Mouse (Mus musculus) adipocyte (in vitro differentiated cells): ENCODE measurements at regions not wholly inside any gene's neighbourhood (a gene's known extent, or its start where the extent isn't known, plus 50 kb on each side); places are given as distances from the start of the nearest gene placed in this dataset.

ENCODE experiments used
- DNase-seq: peaks from one replicate; pipeline ENCODE4 v3.0.0-alpha.2; 2016; ENCODE audit warnings: low spot score

DNA sequence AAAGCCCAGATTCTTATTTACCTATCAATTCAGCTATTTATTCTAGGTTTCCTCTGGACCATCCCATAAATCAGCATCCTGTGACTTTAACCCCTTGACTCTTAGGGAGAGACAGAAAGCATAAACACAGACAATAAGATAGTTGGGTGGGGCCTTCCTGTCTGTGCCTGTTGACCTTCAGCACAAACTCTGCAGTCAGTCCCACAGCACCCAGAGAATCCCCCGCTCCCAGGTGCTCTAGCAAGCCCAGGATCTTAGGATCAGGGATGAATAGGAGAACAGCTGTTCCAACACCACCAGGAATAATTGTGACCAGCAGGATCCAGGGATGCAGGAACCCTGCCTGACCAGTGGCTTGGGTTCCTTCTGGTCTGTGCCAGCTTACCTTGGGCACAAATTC is 107.8 kb downstream of the Basp1 start:
- DNase-seq, result no peak

DNA sequence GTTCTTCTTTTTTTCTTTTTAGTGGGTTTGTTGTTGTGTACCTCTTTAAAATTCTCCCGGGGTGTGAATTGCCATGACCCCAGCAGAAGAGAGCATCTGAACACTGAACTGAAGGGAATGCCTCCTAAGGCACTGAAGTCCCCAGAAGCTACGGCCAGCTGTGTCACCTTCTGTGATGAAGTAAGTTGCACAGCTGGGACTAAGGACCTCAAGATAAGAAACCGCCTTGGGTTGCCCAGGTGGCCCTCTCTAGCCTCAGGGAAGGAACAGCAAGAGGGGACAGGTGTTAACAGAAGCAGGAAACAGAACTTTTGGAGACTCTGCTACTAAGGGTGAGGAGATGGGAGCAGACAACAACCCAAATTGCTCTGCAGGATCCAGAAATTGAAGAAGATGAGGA is 110.2 kb downstream of the Basp1 start:
- DNase-seq, result no peak

- DNase-seq, result peak; percentile 70
These were observed 110.8 kb downstream of the Basp1 start for GRCm38 (mm10) chr15:25302671-25303294.

DNA sequence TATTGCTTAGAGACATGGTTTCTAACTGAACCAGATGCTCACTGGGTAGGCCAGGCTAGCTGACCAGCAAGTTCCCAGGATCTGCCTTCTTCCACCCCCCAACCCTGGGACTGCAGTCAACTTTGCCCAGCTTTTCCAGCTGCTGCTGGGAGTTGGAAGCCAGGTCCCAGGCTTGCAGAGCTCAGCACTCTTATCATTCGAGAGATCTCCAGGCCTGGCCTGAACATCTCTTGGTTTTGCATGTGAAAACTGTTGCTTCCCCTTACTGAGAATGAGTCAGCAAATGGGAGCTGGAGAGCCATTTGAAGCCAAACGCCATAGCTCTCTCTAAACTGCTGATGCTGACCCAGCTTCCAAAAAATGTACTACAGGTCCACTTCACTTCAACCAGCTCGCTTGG is 111.8 kb downstream of the Basp1 start:
- DNase-seq, result peak; percentile 69

GRCm38 (mm10) chr15:25297278-25297677 is 116.3 kb downstream of the Basp1 start:
- no peak for DNase-seq

DNA sequence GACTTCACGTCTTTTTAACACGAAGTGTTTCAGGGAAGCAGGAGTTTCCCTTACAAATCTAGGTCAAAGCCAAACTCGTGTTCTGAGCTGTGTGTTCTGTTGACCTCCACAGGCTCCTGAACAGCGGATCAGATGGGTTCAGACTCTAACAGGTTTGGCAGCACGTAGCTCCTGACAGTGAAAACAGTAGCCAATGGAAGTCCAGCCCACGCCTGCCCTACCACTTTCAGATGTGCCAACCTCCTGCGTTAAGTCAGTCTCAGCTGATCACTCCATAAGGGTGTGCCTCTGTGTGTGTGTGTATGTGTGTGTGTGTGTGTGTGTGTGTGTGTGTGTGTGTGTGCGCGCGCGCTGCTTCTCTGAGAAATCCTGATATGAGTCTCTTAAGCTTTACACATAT is 116.8 kb downstream of the Basp1 start:
- no peak for DNase-seq

- no peak for DNase-seq
These were observed 117.8 kb downstream of the Basp1 start for GRCm38 (mm10) chr15:25295753-25296152.

DNA sequence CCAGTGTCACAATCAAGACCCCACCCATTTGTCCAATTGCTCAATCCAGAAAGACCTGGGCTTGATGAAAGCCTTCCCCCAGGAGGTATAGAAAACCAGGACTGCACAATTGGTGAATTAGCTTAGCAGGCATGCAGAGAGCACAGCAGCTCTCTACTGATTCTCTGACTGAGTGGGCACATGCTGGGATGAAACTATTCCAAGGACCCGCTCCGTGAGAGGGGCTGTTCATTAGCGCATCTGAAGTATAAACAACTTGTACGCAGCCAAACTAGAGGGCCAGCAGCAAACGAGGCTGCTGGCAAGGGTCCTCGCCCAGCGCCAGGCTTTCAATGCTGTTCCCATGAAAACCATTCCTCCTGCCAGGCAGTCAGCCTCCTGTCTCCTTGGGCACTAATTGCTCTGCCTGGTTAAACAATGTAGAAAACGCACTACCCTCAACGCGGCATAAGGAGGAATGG is 122.3 kb downstream of the Basp1 start:
- DNase-seq, result no peak

- no peak for DNase-seq
These were observed 125.7 kb downstream of the Basp1 start for GRCm38 (mm10) chr15:25287850-25288249.

DNA sequence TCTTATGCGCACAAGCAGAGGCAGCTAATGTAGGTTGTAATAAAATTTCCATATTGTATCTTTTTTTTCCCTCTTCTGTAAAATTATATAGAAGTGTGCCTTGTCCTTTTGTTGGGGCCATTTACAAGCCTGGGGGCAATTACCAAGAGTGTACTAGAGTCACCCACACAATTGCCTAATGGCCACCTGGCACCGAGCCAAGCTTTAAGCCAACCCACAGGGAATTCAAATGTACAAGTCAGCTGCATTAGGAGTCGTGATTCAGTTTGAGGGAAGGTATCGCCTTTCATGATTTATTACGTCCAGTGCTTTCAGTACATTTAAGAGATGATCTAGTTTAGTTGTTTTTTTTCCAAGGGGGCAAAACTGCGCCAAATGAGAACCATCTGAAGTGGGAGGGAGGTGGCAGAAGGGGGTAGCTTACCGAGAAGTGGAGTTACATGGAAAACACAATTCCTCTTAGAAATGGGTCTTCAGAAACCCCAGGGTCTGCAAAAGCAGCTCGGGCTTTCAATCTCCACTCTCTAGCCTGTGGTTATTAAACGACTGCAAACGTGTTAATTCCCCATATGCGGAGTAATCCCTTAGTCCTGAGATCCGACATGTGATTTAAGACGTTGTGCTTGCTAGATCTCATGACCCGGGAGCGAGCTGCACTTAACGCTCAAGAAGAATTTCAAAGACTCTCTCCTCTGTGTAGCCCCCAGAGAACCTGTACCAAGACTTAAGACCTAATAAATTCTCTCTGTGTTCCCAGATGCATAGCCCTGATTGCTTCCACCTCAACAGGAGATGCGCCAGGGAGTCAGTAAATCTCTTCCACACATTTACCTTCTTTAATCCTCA is 129.0 kb downstream of the Basp1 start:
- DNase-seq, result peak; percentile 64

DNA sequence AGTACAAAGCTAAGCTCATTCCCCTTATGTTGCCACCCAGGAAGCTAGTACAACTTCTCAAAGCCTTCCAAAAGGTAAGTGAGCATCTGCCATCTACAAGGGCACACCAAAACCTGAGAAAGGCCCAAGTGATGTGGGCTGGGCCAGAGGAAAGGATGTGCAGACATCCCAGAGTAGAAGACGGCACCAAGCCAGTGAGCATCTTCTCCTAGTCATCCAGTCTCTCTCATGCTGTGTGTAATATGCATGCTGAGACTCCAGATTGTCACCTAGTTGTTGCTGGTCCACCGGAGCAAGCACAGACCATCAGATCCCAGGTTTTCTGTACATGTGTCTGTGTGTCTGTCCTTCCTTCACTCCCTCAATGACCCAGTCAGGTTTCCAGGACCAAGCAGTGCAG is 129.9 kb downstream of the Basp1 start:
- DNase-seq, result no peak

DNA sequence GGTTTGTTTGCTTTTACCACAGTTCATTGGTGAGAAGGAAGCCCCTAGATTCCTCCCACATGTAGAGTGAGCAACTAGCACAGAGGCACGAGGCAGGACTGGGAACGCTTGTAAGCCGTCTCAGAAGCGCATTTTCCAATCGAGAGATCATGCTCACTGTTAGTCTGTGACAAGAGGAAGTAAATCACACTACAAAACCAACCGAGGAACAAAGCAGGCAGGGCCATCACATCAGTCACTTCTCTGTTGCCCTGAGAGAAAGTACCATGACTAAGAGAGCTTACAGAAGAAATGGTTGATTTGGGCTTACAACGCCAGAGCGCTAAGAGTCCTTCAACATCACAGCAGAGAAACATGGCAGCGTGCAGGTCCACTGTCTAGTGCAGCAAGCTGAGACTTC is 131.2 kb downstream of the Basp1 start:
- DNase-seq, result no peak

DNA sequence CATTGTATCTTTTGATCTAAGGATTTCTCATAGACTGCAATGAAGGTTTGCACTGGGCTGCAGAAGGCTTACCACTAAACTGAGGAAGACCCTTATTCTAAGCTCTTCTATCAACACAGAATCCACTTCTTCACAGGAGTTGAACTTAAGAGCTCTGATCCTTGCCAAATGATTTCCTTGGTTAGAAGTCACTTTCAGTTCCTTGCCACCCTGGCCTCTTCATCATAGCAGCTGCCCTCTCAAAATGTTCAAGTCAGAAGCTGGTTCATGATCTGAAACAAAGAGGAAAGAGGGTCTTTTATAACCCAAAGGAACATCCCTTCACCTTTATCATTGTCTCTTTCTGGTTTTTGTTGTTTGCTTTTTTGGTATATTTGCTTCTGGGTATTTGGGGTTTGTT is 131.6 kb downstream of the Basp1 start:
- no peak for DNase-seq

GRCm38 (mm10) chr15:25278317-25279156 is 135.0 kb downstream of the Basp1 start:
- DNase-seq, result no peak

GRCm38 (mm10) chr15:25276227-25276626 is 137.3 kb downstream of the Basp1 start:
- DNase-seq, result no peak

DNA sequence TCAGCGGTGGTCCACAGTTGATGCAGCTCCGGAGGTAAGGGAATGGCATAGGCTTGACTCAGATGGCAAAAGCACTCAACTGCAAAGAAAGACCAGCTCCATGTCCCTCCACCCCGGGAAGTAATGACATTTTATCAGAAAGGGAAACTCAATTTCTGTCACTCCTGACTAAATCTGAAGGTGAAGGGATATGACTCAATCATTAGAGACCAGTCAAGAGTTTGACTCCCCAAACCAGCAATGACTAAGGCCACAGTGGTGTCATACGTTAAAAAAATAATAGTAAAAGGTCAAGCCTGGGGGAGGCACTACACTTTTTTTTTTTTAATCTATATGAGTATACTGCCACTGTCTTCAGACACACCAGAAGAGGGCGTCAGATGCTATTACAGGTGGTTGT is 141.7 kb downstream of the Basp1 start:
- DNase-seq, result no peak

- no peak for DNase-seq
These were observed 143.2 kb downstream of the Basp1 start for GRCm38 (mm10) chr15:25270349-25270748.

DNA sequence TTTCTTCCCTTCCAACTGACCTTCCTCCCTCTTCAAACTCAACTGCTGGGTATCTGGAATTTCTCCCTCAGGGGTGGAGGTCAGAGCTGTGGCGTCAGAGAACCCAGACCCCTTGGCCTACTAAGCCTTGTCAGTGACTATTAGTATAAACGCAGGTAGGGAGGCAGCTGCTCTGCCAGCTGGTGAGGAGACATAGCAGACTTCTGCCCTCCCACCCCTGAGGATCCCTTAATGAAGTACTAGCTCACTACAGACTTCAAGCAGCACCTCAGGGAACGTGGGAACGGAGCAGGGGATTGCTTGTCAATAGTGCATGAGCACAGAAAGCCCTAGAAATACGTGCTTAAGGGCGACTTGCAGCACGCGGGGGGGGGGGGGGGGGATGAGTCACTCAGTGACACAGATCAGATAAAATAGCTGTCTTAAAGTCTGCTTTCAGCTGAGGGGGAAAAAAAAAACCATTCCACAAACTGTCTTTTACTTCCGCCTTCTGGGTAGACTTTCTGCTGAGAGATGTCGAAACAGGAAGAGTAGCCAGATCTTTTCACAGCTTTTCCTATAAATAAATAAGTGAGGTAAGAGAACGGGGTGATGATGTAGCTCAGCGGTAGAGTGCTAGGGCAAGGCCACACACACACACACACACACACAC is 144.1 kb downstream of the Basp1 start:
- DNase-seq, result peak; percentile 54

DNA sequence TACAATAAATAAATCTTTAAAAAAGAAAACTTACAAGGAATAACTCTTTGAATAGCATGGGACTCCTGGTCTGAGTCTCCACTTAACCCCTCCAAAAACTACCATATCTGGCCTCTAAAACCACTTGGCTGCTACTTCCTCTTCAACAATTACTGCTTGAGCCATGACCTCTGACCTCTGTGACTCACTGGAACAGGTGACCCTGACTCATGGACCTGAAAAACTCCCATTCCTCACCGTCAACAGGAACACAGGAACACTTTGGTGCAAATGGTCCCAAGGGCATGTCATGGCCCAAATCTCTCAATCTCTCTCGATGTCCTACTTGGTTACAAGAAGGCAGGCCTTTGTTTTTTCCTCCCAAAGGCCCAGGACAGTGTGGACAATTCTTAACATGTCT is 145.1 kb downstream of the Basp1 start:
- DNase-seq, result no peak

DNA sequence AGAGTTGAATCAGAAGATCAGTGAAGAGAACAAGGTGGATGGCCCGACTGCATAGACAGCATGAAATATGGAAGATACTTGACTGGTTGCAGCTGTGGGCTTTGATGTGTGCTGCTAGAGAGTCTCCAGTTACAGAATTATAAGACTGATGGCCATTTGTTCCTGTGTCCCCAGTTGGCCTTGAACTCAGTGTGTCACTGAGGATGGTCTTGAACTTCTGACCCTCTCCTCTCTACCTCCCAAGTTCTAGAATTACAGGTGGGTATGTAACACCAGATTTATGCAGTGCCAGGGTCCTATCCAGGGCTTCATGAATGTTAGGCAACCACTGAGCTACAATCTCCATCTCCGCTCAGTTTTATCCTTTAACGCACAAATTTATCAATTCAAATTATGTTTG is 146.1 kb downstream of the Basp1 start:
- no peak for DNase-seq

GRCm38 (mm10) chr15:25252648-25253567 is 160.7 kb downstream of the Basp1 start:
- no peak for DNase-seq
